Mouse (Mus musculus): ENCODE measurements around the gene Actn4. TPM values are rescaled to one million over a fixed set of nuclear protein-coding genes. Genes with fewer than 3 reads are reported as not detected.
A peak's percentile ranks its signal among the peaks of the same experiment; 100 is the strongest.

Gene Actn4
- polyA plus RNA-seq, 1 experiment = 129 TPM

GRCm38 (mm10) chr7:28960354-28961046, 1.6 kb downstream of the Actn4 start:
- DNase-seq = no peak
- no peak for TF ChIP-seq POLR2A (IDR thresholded peaks at IDR 0.05; ENCODE audit: borderline replicate concordance, insufficient read depth, low read length)
- TF ChIP-seq CTCF (IDR thresholded peaks at IDR 0.05; ENCODE audit: borderline replicate concordance, insufficient read depth, low read depth, low read length) = no peak
- Histone ChIP-seq H3K27ac (ENCODE audit: insufficient read depth, low read length) (no peak overlapping the region), H3K4me3 (replicated peaks; ENCODE audit: insufficient read depth, low read depth, low read length) (peak overlapping the region; percentile 59), H3K4me1 (ENCODE audit: control insufficient read depth, insufficient read depth, low read length) (peaks cover 13% of the 10 kb centered on the region; the same call in 1 of the 2 replicates), H3K27me3 (ENCODE audit: control insufficient read depth, insufficient read depth, low read length) (no peaks in the 10 kb centered on the region)
- WGBS = 18% methylated on average over 9 of the region's 9 CpGs

- H3K4me3 ChIP-seq (replicated peaks; ENCODE audit: insufficient read depth, low read depth, low read length) = peak overlapping the region; percentile 7
- H3K27ac ChIP-seq (ENCODE audit: insufficient read depth, low read length) = no peak overlapping the region
Observed at GRCm38 (mm10) chr7:28959505-28960045, 2.6 kb downstream of the Actn4 start.

GRCm38 (mm10) chr7:28958770-28959169, 3.4 kb downstream of the Actn4 start:
- DNase-seq = no peak
- TF ChIP-seq POLR2A (IDR thresholded peaks at IDR 0.05; ENCODE audit: borderline replicate concordance, insufficient read depth, low read length) (no peak), CTCF (IDR thresholded peaks at IDR 0.05; ENCODE audit: borderline replicate concordance, insufficient read depth, low read depth, low read length) (no peak)
- H3K4me1 ChIP-seq (ENCODE audit: control insufficient read depth, insufficient read depth, low read length) = peaks cover 15% of the 10 kb centered on the region; the same call in 1 of the 2 replicates
- no peak overlapping the region for H3K27ac ChIP-seq (ENCODE audit: insufficient read depth, low read length)
- H3K4me3 ChIP-seq (replicated peaks; ENCODE audit: insufficient read depth, low read depth, low read length) = no peak overlapping the region
- H3K27me3 ChIP-seq (ENCODE audit: control insufficient read depth, insufficient read depth, low read length) = no peaks in the 10 kb centered on the region
- 68% methylated on average over 1 of the region's 1 CpGs for WGBS

More at GRCm38 (mm10) chr7:28959505-28960045, 2.6 kb downstream of the Actn4 start:
- no peak for DNase-seq
- Histone ChIP-seq H3K27me3 (ENCODE audit: control insufficient read depth, insufficient read depth, low read length) (no peaks in the 10 kb centered on the region), H3K4me1 (ENCODE audit: control insufficient read depth, insufficient read depth, low read length) (peaks cover 15% of the 10 kb centered on the region; the same call in 1 of the 2 replicates)
- TF ChIP-seq CTCF (IDR thresholded peaks at IDR 0.05; ENCODE audit: borderline replicate concordance, insufficient read depth, low read depth, low read length) = no peak
- no peak for TF ChIP-seq POLR2A (IDR thresholded peaks at IDR 0.05; ENCODE audit: borderline replicate concordance, insufficient read depth, low read length)
- WGBS = 30% methylated on average over 6 of the region's 6 CpGs

GRCm38 (mm10) chr7:28957997-28958725, 4.0 kb downstream of the Actn4 start:
- H3K27ac ChIP-seq (ENCODE audit: insufficient read depth, low read length) = no peak overlapping the region
- 70% methylated on average over 1 of the region's 1 CpGs for WGBS
- no peaks in the 10 kb centered on the region for H3K27me3 ChIP-seq (ENCODE audit: control insufficient read depth, insufficient read depth, low read length)
- H3K4me1 ChIP-seq (ENCODE audit: control insufficient read depth, insufficient read depth, low read length) = peaks cover 15% of the 10 kb centered on the region; the same call in 1 of the 2 replicates
- TF ChIP-seq POLR2A (IDR thresholded peaks at IDR 0.05; ENCODE audit: borderline replicate concordance, insufficient read depth, low read length) (no peak), CTCF (IDR thresholded peaks at IDR 0.05; ENCODE audit: borderline replicate concordance, insufficient read depth, low read depth, low read length) (no peak)
- DNase-seq = no peak
- no peak overlapping the region for H3K4me3 ChIP-seq (replicated peaks; ENCODE audit: insufficient read depth, low read depth, low read length)

GRCm38 (mm10) chr7:28957286-28957685, 4.9 kb downstream of the Actn4 start:
- Histone ChIP-seq H3K27ac (ENCODE audit: insufficient read depth, low read length) (no peak overlapping the region), H3K4me3 (replicated peaks; ENCODE audit: insufficient read depth, low read depth, low read length) (no peak overlapping the region), H3K4me1 (ENCODE audit: control insufficient read depth, insufficient read depth, low read length) (peaks cover 15% of the 10 kb centered on the region; the same call in 1 of the 2 replicates), H3K27me3 (ENCODE audit: control insufficient read depth, insufficient read depth, low read length) (no peaks in the 10 kb centered on the region)
- DNase-seq = no peak
- 59% methylated on average over 6 of the region's 6 CpGs for WGBS
- TF ChIP-seq CTCF (IDR thresholded peaks at IDR 0.05; ENCODE audit: borderline replicate concordance, insufficient read depth, low read depth, low read length) (no peak), POLR2A (IDR thresholded peaks at IDR 0.05; ENCODE audit: borderline replicate concordance, insufficient read depth, low read length) (no peak)

GRCm38 (mm10) chr7:28956270-28956669, 5.9 kb downstream of the Actn4 start:
- WGBS = 74% methylated on average over 1 of the region's 1 CpGs
- Histone ChIP-seq H3K4me1 (ENCODE audit: control insufficient read depth, insufficient read depth, low read length) (peaks cover 18% of the 10 kb centered on the region), H3K4me3 (replicated peaks; ENCODE audit: insufficient read depth, low read depth, low read length) (no peak overlapping the region), H3K27ac (ENCODE audit: insufficient read depth, low read length) (no peak overlapping the region), H3K27me3 (ENCODE audit: control insufficient read depth, insufficient read depth, low read length) (no peaks in the 10 kb centered on the region)
- no peak for DNase-seq
- TF ChIP-seq POLR2A (IDR thresholded peaks at IDR 0.05; ENCODE audit: borderline replicate concordance, insufficient read depth, low read length) (no peak), CTCF (IDR thresholded peaks at IDR 0.05; ENCODE audit: borderline replicate concordance, insufficient read depth, low read depth, low read length) (no peak)

GRCm38 (mm10) chr7:28955295-28955897, 6.7 kb downstream of the Actn4 start:
- Histone ChIP-seq H3K27ac (ENCODE audit: insufficient read depth, low read length) (no peak overlapping the region), H3K4me1 (ENCODE audit: control insufficient read depth, insufficient read depth, low read length) (peaks cover 14% of the 10 kb centered on the region), H3K27me3 (ENCODE audit: control insufficient read depth, insufficient read depth, low read length) (no peaks in the 10 kb centered on the region), H3K4me3 (replicated peaks; ENCODE audit: insufficient read depth, low read depth, low read length) (no peak overlapping the region)
- no peak for DNase-seq
- TF ChIP-seq POLR2A (IDR thresholded peaks at IDR 0.05; ENCODE audit: borderline replicate concordance, insufficient read depth, low read length) (no peak), CTCF (IDR thresholded peaks at IDR 0.05; ENCODE audit: borderline replicate concordance, insufficient read depth, low read depth, low read length) (no peak)
- WGBS = 35% methylated on average over 5 of the region's 5 CpGs

All from cerebellum, adult 2 months (tissue).